ENCODE assay signal across 18 mouse cellular contexts in genomic region chr6:97265705-97266104, GRCm38 (mm10). TPM values are rescaled to one million over a fixed set of nuclear protein-coding genes. Genes with fewer than 3 reads are reported as not detected.
"Had no signal": no experiment of that assay in that cellular context is flagged by ENCODE, and none has a peak within 500 bp of the region (broad histone marks: within the 10 kb centered on the region; RNA-seq: fewer than 3 reads in every experiment).

No protein-coding gene starts in this region.

- ATAC-seq: midbrain, embryonic 16.5 days had no signal

- H3K27ac ChIP-seq: kidney, postnatal 0 days; limb, embryonic 15.5 days; liver, embryonic 15.5 days; midbrain, embryonic 12.5 days; neural tube, embryonic 15.5 days had no signal

- H3K9me3 ChIP-seq: limb, embryonic 15.5 days; liver, embryonic 15.5 days; midbrain, embryonic 12.5 days; neural tube, embryonic 15.5 days had no signal

- H3K27me3 ChIP-seq: limb, embryonic 15.5 days; liver, embryonic 15.5 days; midbrain, embryonic 12.5 days; neural tube, embryonic 15.5 days had no signal

- H3K4me3 ChIP-seq: limb, embryonic 15.5 days; liver, embryonic 15.5 days; midbrain, embryonic 12.5 days; neural tube, embryonic 15.5 days had no signal

- H3K4me1 ChIP-seq: limb, embryonic 15.5 days; liver, embryonic 15.5 days had no signal

- H3K36me3 ChIP-seq: limb, embryonic 15.5 days; liver, embryonic 15.5 days; midbrain, embryonic 12.5 days; neural tube, embryonic 15.5 days had no signal

- H3K4me2 ChIP-seq: limb, embryonic 15.5 days; liver, embryonic 15.5 days; lung, embryonic 14.5 days; midbrain, embryonic 12.5 days; neural tube, embryonic 15.5 days had no signal

- DNase-seq: layer of hippocampus, adult 9-11 months; layer of hippocampus, postnatal 36 days; lung, embryonic 14.5 days; lung, postnatal 10 days; lung, postnatal 4 days; right cerebral cortex, adult 18-20 months; right cerebral cortex, postnatal 25 days; thymus, postnatal 36 days had no signal

- H3K9ac ChIP-seq: limb, embryonic 15.5 days; liver, embryonic 15.5 days; lung, embryonic 14.5 days; midbrain, embryonic 12.5 days; neural tube, embryonic 15.5 days had no signal

RNA-seq across cellular contexts. Expression of gene Lmod3, which starts 13.1 kb away (rescaled TPM):
- total RNA-seq: layer of hippocampus, adult 18-20 months; layer of hippocampus, postnatal 36 days; left cerebral cortex, postnatal 25 days; megakaryocyte, adult 5-6 weeks had no signal
- polyA plus RNA-seq: midbrain, embryonic 12.5 days; midbrain, embryonic 16.5 days; small intestine, adult 2 months had no signal
